Mouse (Mus musculus): ENCODE results near the gene Tfpt. TPM values are rescaled to one million over a fixed set of nuclear protein-coding genes. Genes with fewer than 3 reads are reported as not detected.
"Not testable (repeated sequence)": the region's sequence is repeated elsewhere in the genome, so short reads cannot be mapped to it uniquely, and the experiment has no call there.

The Tfpt gene
- polyA plus RNA-seq, 1 experiment from 2014 or later: 37.2 TPM

- ATAC-seq: no peak
- no peaks in the 10 kb centered on the region for H3K27me3 ChIP-seq (ENCODE audit: control insufficient read depth, insufficient read depth, low read depth, low read length)
- H3K27ac ChIP-seq (ENCODE audit: low read length): no peak overlapping the region
- H3K4me3 ChIP-seq (ENCODE audit: low read depth, low read length): no peak overlapping the region
- no peak overlapping the region for H3K4me2 ChIP-seq (ENCODE audit: low read length)
- H3K9me3 ChIP-seq (replicated peaks; ENCODE audit: control insufficient read depth, low read length, poor library complexity, severe bottlenecking): no peaks in the 10 kb centered on the region
- no peaks in the 10 kb centered on the region for H3K36me3 ChIP-seq (ENCODE audit: control insufficient read depth, insufficient read depth, low read length)
- no peaks in the 10 kb centered on the region for H3K4me1 ChIP-seq (ENCODE audit: control insufficient read depth, insufficient read depth, low read length)
- H3K9ac ChIP-seq (ENCODE audit: low read depth, low read length): no peak overlapping the region
- 89% methylated on average over 13 of the region's 13 CpGs for WGBS
Observed at GRCm38 (mm10) chr7:3611006-3611405, 18.7 kb downstream of the Tfpt start.

GRCm38 (mm10) chr7:3610437-3610836 is 19.3 kb downstream of the Tfpt start:
- no peaks in the 10 kb centered on the region for H3K9me3 ChIP-seq (replicated peaks; ENCODE audit: control insufficient read depth, low read length, poor library complexity, severe bottlenecking)
- H3K4me3 ChIP-seq (ENCODE audit: low read depth, low read length): no peak overlapping the region
- no peaks in the 10 kb centered on the region for H3K4me1 ChIP-seq (ENCODE audit: control insufficient read depth, insufficient read depth, low read length)
- no peaks in the 10 kb centered on the region for H3K27me3 ChIP-seq (ENCODE audit: control insufficient read depth, insufficient read depth, low read depth, low read length)
- H3K36me3 ChIP-seq (ENCODE audit: control insufficient read depth, insufficient read depth, low read length): no peaks in the 10 kb centered on the region
- WGBS: 98% methylated on average over 3 of the region's 3 CpGs
- no peak overlapping the region for H3K4me2 ChIP-seq (ENCODE audit: low read length)
- H3K9ac ChIP-seq (ENCODE audit: low read depth, low read length): no peak overlapping the region
- ATAC-seq: no peak
- H3K27ac ChIP-seq (ENCODE audit: low read length): no peak overlapping the region

DNA sequence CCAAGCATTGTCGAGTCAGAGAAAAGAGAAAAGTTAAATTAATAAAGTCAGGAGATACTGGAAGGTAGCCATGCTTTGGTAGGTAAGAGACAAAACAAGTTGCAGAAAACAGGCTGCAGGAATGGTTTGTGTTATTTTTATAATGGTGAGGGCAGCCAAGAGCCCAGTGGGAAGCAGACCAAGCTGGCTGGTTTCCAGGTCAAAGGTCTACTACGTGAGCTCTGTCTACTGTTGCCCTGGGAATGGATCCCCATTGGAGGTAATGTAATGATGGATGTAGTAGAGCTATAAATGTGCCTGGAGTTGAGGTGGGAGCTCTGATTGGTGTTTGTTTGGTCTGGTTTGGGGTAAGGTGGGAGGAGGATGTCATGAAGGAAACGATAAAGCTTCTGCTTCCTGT is 20.6 kb downstream of the Tfpt start:
- Histone ChIP-seq H3K4me3 (ENCODE audit: low read depth, low read length) (no peak overlapping the region), H3K4me2 (ENCODE audit: low read length) (no peak overlapping the region), H3K4me1 (ENCODE audit: control insufficient read depth, insufficient read depth, low read length) (no peaks in the 10 kb centered on the region), H3K9me3 (replicated peaks; ENCODE audit: control insufficient read depth, low read length, poor library complexity, severe bottlenecking) (no peaks in the 10 kb centered on the region), H3K27ac (ENCODE audit: low read length) (no peak overlapping the region), H3K27me3 (ENCODE audit: control insufficient read depth, insufficient read depth, low read depth, low read length) (no peaks in the 10 kb centered on the region), H3K9ac (ENCODE audit: low read depth, low read length) (no peak overlapping the region), H3K36me3 (ENCODE audit: control insufficient read depth, insufficient read depth, low read length) (no peaks in the 10 kb centered on the region)
- 77% methylated on average over 3 of the region's 3 CpGs for WGBS
- ATAC-seq: no peak

DNA sequence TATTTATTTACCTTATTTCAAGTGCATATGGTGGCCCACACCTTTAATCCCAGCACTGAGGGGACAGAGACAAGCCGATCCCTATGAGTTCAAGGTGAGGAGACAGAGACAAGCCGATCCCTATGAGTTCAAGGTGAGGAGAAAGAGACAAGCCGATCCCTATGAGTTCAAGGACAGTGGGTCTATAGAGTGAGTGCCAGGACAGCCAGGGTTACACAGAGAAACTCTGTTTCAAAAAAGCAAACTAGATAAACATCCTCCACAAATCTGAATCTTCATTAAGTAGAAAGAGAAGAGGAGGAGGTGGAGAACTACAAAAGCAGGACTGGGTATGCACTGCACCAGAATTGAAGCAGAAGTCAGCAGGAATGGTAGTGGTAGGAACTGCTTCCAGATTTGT is 21.1 kb downstream of the Tfpt start:
- WGBS: 94% methylated on average over 3 of the region's 3 CpGs
- no peaks in the 10 kb centered on the region for H3K9me3 ChIP-seq (replicated peaks; ENCODE audit: control insufficient read depth, low read length, poor library complexity, severe bottlenecking)
- no peaks in the 10 kb centered on the region for H3K27me3 ChIP-seq (ENCODE audit: control insufficient read depth, insufficient read depth, low read depth, low read length)
- no peak for ATAC-seq
- no peak overlapping the region for H3K9ac ChIP-seq (ENCODE audit: low read depth, low read length)
- H3K4me2 ChIP-seq (ENCODE audit: low read length): no peak overlapping the region
- H3K36me3 ChIP-seq (ENCODE audit: control insufficient read depth, insufficient read depth, low read length): no peaks in the 10 kb centered on the region
- no peak overlapping the region for H3K4me3 ChIP-seq (ENCODE audit: low read depth, low read length)
- H3K27ac ChIP-seq (ENCODE audit: low read length): no peak overlapping the region
- H3K4me1 ChIP-seq (ENCODE audit: control insufficient read depth, insufficient read depth, low read length): no peaks in the 10 kb centered on the region

GRCm38 (mm10) chr7:3607391-3607790 is 22.3 kb downstream of the Tfpt start:
- H3K36me3 ChIP-seq (ENCODE audit: control insufficient read depth, insufficient read depth, low read length): no peaks in the 10 kb centered on the region
- H3K27ac ChIP-seq (ENCODE audit: low read length): no peak overlapping the region
- ATAC-seq: no peak
- H3K9me3 ChIP-seq (replicated peaks; ENCODE audit: control insufficient read depth, low read length, poor library complexity, severe bottlenecking): no peaks in the 10 kb centered on the region
- no peak overlapping the region for H3K9ac ChIP-seq (ENCODE audit: low read depth, low read length)
- no peak overlapping the region for H3K4me3 ChIP-seq (ENCODE audit: low read depth, low read length)
- H3K4me1 ChIP-seq (ENCODE audit: control insufficient read depth, insufficient read depth, low read length): no peaks in the 10 kb centered on the region
- 91% methylated on average over 6 of the region's 6 CpGs for WGBS
- H3K4me2 ChIP-seq (ENCODE audit: low read length): no peak overlapping the region
- H3K27me3 ChIP-seq (ENCODE audit: control insufficient read depth, insufficient read depth, low read depth, low read length): no peaks in the 10 kb centered on the region

- Histone ChIP-seq H3K27me3 (ENCODE audit: control insufficient read depth, insufficient read depth, low read depth, low read length) (no peaks in the 10 kb centered on the region), H3K4me3 (ENCODE audit: low read depth, low read length) (no peak overlapping the region), H3K27ac (ENCODE audit: low read length) (no peak overlapping the region), H3K9ac (ENCODE audit: low read depth, low read length) (no peak overlapping the region), H3K9me3 (replicated peaks; ENCODE audit: control insufficient read depth, low read length, poor library complexity, severe bottlenecking) (no peaks in the 10 kb centered on the region), H3K36me3 (ENCODE audit: control insufficient read depth, insufficient read depth, low read length) (no peaks in the 10 kb centered on the region), H3K4me1 (ENCODE audit: control insufficient read depth, insufficient read depth, low read length) (no peaks in the 10 kb centered on the region), H3K4me2 (ENCODE audit: low read length) (no peak overlapping the region)
- 20% methylated on average over 2 of the region's 2 CpGs for WGBS
- ATAC-seq: no peak
Observed at GRCm38 (mm10) chr7:3606798-3607197, 22.9 kb downstream of the Tfpt start.

- Histone ChIP-seq H3K4me2 (ENCODE audit: low read length) (no peak overlapping the region), H3K36me3 (ENCODE audit: control insufficient read depth, insufficient read depth, low read length) (no peaks in the 10 kb centered on the region), H3K9ac (ENCODE audit: low read depth, low read length) (no peak overlapping the region), H3K9me3 (replicated peaks; ENCODE audit: control insufficient read depth, low read length, poor library complexity, severe bottlenecking) (no peaks in the 10 kb centered on the region), H3K27me3 (ENCODE audit: control insufficient read depth, insufficient read depth, low read depth, low read length) (no peaks in the 10 kb centered on the region), H3K4me1 (ENCODE audit: control insufficient read depth, insufficient read depth, low read length) (no peaks in the 10 kb centered on the region), H3K4me3 (ENCODE audit: low read depth, low read length) (no peak overlapping the region), H3K27ac (ENCODE audit: low read length) (no peak overlapping the region)
- peak; percentile 76 for ATAC-seq
- 7% methylated on average over 4 of the region's 4 CpGs for WGBS
Observed at GRCm38 (mm10) chr7:3601119-3601518, 28.6 kb downstream of the Tfpt start.

DNA sequence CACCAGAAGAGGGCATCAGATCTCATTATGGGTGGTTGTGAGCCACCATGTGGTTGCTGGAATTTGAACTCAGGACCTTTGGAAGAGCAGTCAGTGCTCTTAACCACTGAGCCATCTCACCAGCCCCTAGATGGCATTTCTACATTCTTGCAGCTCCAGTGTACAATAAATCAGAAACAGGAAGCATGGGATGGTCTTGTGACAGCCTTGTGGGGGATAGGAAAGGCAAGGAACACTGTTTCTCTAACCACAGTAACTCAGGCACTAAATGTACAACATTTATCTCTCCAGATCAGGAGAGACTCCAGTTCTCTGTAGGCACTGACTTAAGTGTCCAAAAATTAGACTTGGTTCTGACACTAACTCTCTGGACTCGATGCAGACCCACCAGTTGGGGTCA is 32.0 kb downstream of the Tfpt start:
- H3K9ac ChIP-seq (ENCODE audit: low read depth, low read length); H3K36me3 ChIP-seq (ENCODE audit: control insufficient read depth, insufficient read depth, low read length); H3K9me3 ChIP-seq (replicated peaks; ENCODE audit: control insufficient read depth, low read length, poor library complexity, severe bottlenecking); H3K4me2 ChIP-seq (ENCODE audit: low read length); H3K4me1 ChIP-seq (ENCODE audit: control insufficient read depth, insufficient read depth, low read length); ATAC-seq; H3K4me3 ChIP-seq (ENCODE audit: low read depth, low read length); H3K27me3 ChIP-seq (ENCODE audit: control insufficient read depth, insufficient read depth, low read depth, low read length); H3K27ac ChIP-seq (ENCODE audit: low read length): not testable (repeated sequence)
- 68% methylated on average over 1 of the region's 1 CpGs for WGBS

DNA sequence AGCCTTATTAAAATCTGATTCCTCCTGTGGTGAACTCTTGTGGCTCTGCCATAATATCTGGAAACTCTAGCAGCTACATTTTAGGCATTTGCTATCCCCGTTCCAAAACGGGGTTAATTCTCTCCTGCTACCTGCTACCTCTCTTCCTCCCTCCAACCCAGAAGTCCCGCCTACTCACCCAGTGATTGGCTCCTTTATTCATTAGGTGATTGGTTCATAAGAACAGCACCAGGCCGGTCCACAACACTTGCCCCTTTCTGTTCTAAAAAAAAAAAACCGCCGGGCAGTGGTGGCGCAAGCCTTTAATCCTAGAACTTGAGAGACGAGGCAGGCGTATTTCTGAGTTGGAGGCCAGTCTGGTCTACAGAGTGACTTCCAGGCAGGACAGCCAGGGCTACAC is 34.6 kb downstream of the Tfpt start:
- Histone ChIP-seq H3K9me3 (replicated peaks; ENCODE audit: control insufficient read depth, low read length, poor library complexity, severe bottlenecking) (no peaks in the 10 kb centered on the region), H3K4me1 (ENCODE audit: control insufficient read depth, insufficient read depth, low read length) (no peaks in the 10 kb centered on the region), H3K36me3 (ENCODE audit: control insufficient read depth, insufficient read depth, low read length) (no peaks in the 10 kb centered on the region), H3K27ac (ENCODE audit: low read length) (no peak overlapping the region), H3K27me3 (ENCODE audit: control insufficient read depth, insufficient read depth, low read depth, low read length) (no peaks in the 10 kb centered on the region), H3K4me3 (ENCODE audit: low read depth, low read length) (no peak overlapping the region), H3K9ac (ENCODE audit: low read depth, low read length) (no peak overlapping the region), H3K4me2 (ENCODE audit: low read length) (peak overlapping the region; percentile 8; the same call in 1 of the 2 replicates)
- ATAC-seq: no peak
- WGBS: 24% methylated on average over 9 of the region's 9 CpGs

DNA sequence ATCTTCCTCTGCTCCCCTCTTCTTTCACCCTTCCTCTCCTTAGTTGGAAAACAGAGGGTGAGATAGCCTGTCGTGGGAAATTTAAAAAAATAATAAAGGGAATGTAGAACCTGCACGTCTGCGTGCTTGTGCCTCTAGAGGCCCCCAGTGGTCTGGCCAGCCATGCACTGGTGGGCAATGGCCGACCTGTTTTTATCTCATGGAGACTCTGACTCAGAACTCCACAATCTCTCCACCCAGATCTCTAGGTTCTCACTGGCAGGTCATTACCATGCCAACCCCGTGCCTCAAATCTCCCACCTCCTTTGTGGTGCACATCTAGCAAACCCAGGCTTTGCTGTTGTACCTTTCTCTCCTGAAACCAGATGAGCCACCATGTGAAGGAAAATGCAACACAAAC is 35.0 kb downstream of the Tfpt start:
- ATAC-seq: no peak
- H3K27ac ChIP-seq (ENCODE audit: low read length): no peak overlapping the region
- no peaks in the 10 kb centered on the region for H3K36me3 ChIP-seq (ENCODE audit: control insufficient read depth, insufficient read depth, low read length)
- no peaks in the 10 kb centered on the region for H3K9me3 ChIP-seq (replicated peaks; ENCODE audit: control insufficient read depth, low read length, poor library complexity, severe bottlenecking)
- WGBS: 25% methylated on average over 5 of the region's 5 CpGs
- no peak overlapping the region for H3K4me3 ChIP-seq (ENCODE audit: low read depth, low read length)
- H3K27me3 ChIP-seq (ENCODE audit: control insufficient read depth, insufficient read depth, low read depth, low read length): no peaks in the 10 kb centered on the region
- H3K4me1 ChIP-seq (ENCODE audit: control insufficient read depth, insufficient read depth, low read length): no peaks in the 10 kb centered on the region
- no peak overlapping the region for H3K4me2 ChIP-seq (ENCODE audit: low read length)
- no peak overlapping the region for H3K9ac ChIP-seq (ENCODE audit: low read depth, low read length)

Measured in midbrain, embryonic 16.5 days (tissue).